Mouse (Mus musculus): ENCODE results near the gene Mex3d.

- TF ChIP-seq GATA1 (IDR thresholded peaks at IDR 0.05; ENCODE audit: low read length) (no peak), TAL1 (IDR thresholded peaks at IDR 0.05; ENCODE audit: low read length) (no peak)
These were observed 31.3 kb downstream of the Mex3d start, which contains the start of gene Plk5 for GRCm38 (mm10) chr10:80356001-80356682.

Measured in erythroblast, embryonic 14.5 days (primary cell).